Mouse (Mus musculus) adipocyte (in vitro differentiated cells): ENCODE results near the gene Clec4a1.

Source experiments
- DNase-seq: peaks from one replicate; pipeline ENCODE4 v3.0.0-alpha.2; 2016; ENCODE audit warnings: low spot score

Clec4a1 gene

DNA sequence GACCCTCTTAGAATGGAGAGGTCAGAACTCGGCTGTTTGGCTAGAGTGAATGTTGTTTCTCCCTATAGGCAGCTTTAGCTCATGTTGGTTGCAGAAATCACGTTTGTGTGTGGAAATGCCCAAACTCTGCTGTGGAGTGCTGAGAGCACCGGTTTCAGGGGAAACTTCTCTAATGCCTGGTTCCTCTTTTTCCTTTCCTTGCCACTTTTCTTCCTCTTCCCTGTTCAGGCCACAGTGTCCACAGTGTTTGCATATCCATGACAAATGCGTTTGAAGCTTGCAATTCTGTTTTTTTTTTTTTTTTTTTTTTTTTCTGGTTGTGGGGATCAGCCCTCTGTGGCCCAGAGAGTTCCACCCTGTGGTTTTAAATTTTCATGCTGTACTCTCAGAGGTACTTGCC lies at the start of gene Clec4a1:
Gene Clec4a1 (plus strand): TSS at position 398 of the 400 bp plus-strand sequence.
- no peak for DNase-seq

DNA sequence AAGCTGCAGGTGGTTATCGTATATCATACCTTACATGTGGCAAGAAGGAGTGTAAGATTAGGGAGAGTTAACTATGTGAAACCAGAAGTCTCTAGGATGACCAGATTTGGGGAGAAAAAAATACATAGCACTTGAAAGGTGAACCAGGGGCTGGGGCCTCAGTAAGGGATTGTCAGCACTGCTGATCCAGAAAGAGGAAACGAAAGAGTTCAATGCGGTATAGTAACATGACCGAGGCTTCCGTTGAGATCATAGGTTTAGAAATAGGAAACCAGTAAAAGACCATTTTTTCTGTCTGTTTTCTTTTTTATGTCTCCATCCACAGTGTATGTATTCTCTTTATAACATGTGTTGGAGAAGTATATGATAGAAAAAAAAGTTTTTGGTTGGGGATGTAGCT lies 48.8 kb upstream of the Clec4a1 start:
- DNase-seq = no peak

DNA sequence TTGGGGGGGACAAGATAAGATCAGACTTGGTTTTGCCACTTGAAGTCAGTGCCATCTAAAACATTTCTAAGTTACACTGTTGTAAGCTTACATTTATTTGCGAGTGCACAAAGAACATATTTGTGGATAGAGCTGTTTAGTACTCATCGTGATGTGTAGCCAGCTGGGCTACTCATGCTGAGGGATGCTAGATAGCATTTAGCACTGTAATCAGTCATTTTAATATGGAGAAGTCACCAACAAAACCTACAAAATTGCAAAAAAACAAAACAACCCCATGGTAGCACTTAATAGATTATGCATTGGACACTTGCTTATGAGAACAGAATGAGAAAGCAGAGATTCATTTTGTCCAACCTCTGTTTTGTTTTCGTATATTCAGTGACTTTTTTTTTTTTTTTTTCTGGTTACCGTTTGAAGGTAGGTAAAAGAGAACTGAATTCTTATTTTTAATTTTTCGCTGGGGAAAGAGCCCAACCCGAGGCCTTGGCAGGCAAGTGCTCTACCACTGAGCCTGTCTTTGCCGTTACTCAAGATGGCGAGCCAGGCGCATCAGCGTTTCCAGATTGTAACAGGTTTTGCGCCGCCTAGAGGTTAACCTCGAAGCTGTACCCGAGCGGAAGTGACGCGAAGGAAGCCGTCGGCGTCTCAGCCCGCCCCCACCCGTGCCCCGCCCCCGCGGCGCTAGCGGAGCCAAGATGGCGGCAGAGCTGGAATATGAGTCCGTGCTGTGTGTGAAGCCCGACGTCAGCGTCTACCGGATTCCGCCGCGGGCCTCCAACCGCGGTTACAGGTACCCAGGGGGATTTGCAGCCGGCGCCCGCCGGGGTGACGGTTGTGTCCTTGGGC lies 47.6 kb upstream of the Clec4a1 start, which contains the start of gene Necap1:
Gene Necap1 (plus strand): TSS at position 604 of the 849 bp plus-strand sequence.
- peak; percentile 99 for DNase-seq

DNA sequence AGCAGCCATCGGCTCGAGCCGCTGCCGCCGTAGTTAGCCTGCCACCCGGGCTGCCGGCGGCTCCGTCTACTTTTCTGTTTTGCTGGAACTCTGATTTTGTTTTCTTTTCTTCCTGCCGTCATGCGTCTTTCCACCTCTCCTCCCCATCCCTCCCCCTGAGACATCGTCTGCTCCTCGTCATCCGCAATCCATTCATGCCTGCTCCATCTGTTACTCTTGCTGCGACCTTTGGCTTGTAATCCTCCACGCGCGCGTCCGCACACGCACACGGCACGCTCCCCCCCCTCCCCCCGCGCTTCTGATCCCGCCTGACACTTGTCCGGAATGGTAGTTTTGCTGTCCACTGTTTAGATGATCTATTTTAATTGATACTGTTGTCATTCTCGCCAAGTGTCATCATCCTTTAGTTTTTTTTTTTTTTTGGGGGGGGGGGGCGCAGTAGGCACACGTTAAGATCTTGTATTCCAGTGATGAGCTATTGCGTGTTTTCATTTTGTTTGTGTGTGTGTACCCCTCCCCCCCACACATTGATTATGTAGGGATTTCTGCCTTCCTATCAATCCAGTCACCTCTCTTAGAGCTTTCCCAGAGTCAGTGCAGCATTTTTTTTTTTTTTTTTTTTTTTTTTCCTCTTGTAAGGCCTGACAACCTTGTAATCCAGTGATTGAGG lies 46.8 kb upstream of the Clec4a1 start:
- peak; percentile 75 for DNase-seq

DNA sequence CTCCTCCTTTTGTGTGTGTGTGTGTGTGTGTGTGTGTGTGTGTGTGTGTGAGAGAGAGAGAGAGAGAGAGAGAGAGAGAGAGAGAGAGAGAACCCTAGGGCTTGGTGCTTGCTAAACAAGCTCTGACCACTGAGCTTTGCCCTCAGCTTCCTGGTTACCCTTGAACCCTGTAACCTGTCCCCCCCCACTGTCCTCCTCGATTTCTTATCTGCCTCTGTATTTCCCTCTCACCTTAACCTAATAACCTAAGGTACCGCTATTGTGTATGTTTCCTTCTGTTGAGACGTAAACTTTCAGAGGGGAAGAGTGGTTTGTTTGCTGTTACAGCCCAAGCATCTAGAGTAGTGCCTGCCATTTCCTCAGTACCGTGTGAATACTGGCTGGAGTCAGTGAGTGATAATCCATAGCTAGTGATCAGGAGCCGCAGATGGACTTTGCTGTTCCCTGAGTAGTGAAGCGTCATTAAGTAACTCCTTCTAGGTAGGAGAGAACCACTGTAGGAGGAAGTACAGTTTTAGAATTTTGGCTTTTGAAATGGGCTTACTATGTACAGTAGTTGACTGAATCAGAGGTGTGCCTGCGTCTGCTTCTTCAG lies 42.4 kb upstream of the Clec4a1 start:
- no peak for DNase-seq

DNA sequence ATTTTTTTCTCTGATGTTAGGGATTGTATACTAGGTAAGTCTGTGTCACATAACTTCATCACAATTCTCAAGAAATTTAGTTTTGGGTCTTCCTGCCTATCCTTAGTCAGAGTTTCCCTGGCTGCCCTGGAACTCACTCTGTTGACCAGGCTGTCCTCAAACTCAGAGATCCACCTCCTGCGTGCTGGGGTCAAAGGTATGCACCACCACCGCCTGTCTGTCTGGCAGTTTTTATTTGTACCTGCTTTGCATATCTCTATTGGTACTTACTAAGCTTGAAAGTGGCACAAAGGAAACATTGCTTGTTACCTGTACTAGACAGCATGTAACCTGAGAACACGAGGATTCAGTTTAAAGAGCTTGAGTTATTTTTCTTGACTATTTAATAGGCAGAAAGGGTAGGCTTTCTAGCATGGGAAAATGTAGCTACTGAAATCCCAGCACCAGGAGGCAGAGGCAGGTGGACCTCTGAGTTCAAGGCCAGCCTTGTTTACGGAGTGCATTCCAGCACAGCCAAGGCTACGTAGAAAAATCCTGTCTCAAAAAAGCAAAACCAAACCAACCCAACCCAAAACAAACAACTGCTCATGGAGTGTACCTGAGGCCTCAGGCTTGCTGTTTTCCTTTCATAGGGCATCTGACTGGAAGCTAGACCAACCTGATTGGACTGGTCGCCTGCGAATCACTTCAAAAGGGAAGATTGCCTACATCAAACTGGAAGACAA lies 41.7 kb upstream of the Clec4a1 start:
- no peak for DNase-seq

DNA sequence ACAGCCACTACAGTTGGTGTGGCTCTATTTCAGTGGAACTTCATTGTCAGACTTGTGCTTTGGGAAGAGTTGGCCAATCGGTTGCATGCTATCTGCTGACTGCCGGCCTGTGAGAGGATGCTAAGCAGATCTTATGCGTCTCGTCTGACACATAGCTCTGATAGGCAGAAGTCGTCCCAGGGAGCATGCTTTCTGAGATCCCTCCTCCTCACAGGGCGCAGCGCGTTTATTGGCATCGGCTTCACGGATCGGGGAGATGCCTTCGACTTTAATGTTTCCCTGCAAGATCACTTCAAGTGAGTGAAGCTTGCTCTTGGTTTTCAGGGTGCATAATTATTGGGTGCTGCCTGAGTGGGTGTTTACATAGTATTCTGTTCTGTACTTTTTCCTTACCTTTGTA lies 40.4 kb upstream of the Clec4a1 start:
- DNase-seq = no peak

DNA sequence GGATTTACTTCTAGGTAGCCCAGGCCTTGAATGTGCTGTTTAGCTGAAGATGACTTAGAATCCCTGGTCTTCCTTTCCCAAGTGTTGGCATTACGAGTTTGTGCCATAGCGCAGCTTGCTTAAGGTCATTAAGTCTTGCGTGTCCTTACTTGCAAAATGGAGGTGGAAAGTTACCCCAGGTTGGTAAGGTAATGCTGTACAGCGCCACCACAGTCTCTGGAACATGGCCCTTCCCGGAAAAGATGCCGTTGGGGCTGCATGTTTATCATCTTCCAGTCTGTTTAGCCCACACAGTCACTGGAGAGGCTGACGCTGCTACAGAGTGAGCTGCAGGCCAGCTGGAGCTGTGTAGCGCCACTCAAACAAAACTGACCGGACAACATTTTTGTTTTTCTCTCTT lies 38.0 kb upstream of the Clec4a1 start:
- no peak for DNase-seq

DNA sequence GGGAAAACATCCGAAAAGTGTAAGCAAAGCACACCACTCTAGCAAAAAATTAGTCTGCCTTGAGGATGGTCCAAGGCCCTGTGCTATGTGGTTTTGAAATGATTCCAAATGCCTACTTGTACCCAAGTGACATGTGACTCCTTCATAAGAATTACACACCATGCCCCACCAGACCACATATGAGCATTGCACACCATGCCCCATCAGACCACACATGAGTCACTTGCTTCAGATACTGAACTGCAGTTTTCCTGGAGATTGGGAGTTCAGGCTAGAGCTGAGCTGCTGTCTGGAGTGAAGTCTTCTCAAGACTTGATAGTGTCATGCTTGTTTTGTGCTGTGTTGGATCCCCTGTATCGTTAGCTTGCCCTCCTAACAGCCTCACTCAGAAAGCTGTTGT lies 32.0 kb upstream of the Clec4a1 start:
- DNase-seq = no peak

DNA sequence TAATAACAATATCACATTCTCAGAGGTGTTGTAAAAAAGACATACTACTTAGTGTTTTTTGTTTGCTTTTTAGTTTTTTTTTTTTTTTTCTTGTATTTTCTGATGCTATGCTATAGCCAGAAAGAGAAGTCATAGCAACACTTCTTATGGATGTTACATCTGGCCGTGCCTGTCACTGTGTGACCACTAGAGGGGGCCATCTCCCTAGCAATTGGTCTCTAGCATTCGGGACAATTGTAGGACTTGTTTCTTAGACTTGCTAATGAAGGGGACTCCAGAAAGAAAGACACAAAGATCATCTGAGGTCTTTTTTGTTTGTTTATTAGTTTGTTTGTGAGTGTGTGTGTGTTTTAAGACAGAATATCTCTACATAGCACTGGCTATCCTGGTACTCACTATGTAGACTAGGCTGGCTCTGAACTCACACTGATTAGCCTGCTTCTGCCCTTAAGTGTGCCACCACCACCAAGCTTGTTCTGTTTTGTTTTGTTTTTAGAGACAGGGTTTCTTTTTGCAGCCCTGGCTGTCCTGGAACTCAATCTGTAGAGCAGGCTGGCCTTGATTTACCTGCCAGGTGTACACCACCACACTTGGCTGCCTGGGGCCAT lies 29.1 kb upstream of the Clec4a1 start:
- peak; percentile 79 for DNase-seq

DNA sequence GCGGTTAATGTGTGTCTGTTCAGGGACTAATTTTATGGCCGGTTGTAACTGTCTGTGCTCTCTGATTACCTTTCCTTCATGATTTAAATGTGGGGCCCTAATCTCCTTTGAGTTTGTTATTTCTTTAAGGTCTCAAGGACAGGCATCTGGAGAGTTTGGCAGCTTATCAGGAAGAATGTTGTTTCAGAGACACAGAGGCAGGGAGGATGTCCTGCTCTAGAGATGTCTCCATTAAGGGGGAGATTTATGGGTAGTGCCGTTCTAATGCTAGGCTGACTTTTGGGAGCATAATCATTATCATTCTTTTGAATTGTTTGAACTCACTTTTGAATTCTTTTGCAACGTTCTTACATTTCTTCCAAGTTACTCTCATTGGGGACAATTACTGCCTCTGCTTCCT lies 1.7 kb upstream of the Clec4a1 start:
- no peak for DNase-seq

DNA sequence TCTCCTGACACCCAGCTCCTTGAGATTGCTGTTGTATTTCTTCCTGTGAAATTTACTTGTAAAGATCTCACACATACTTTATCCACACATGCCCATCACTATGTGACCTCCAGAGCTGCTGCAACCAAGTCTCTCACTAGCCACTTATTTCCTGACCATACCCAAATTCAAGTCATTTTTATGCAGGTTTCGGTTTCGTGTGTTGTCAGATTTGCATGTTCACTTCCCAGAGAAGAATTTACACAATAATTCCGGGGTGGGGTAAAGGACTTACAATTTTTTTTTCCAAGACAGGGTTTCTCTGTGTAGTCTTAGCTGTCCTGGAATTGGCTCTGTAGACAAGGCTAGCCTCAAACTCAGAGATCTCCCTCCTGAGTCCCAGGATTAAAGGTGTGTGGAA lies 13.2 kb downstream of the Clec4a1 start:
- no peak for DNase-seq

DNA sequence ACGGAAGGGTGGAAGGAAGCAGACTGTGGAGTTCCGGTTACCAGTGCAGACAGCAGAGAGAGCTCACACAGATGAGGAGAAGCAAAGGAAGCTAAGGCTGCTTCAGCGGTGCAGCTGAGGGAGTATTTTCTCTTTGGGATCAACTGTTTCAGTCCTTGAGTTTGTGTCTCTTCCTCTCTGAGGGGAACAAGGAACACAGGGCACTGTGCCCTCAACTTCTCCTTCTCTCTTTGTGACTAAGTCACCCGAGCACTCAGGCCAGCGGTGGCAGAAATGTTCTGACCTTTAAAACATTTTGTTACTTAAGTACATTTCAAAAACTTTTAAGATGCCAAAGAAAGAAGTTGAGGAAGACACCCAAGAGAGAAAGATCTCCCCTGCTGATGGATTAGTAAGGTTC lies 18.0 kb downstream of the Clec4a1 start:
- no peak for DNase-seq

DNA sequence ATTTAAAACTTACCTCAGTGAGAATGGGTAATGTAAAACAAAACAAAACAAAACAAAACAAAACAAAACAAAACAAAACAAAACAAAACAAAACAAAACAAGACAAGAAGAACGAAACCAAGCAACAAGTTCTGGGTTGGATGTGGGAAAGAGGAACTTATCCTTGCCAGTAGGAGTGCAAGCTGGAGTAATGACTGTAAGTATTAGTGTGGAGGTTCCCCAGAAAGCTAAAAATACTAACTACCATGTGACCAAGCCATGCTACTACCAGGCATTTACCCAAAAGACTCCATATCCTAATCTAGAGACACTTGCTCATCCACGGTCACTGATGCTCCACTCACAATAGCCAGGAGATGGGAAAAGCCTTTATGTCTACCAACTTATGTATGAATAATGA lies 25.1 kb downstream of the Clec4a1 start:
- no peak for DNase-seq

DNA sequence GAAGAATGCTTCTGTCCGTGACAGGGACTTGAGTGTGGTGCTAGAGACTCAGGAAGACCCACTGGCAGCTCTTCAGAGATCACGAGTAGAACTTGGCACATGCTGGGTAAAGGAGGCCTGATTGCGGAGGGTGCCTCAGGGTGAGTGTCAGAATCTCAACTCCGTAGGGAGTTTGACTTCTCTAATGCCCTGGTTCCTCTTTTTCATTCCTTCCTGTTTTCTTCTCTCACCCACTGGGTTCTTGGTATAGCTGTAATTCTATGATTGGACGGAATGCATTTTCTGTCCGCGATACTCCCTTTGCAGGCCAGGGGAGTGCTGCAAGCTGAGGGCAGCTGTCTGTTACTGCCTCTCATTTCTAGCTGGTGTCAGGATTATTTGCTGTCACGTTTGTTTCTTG lies 30.8 kb downstream of the Clec4a1 start, which contains the start of gene Clec4a3:
Gene Clec4a3 (plus strand): TSS at position 115 of the 400 bp plus-strand sequence.
- DNase-seq = no peak

DNA sequence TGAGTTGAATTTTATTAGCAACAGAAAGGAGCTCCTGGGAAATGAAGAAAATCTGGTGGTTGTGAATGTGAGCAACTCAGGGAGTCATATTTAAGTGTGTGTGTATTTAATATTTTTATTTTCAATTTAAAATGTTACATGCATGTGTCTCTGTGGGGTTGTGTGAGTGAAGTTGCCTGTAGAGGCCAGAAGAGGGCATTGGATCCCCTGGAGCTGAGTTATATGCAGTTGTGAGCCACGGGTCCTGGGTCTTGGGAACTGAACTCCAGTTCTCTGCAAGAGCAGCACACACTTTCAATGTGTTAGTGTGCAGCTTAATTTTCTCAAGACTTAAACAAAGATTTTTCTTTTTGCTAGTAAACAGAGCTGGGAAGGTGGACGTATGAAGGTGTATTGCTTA lies 42.9 kb downstream of the Clec4a1 start:
- DNase-seq = no peak

DNA sequence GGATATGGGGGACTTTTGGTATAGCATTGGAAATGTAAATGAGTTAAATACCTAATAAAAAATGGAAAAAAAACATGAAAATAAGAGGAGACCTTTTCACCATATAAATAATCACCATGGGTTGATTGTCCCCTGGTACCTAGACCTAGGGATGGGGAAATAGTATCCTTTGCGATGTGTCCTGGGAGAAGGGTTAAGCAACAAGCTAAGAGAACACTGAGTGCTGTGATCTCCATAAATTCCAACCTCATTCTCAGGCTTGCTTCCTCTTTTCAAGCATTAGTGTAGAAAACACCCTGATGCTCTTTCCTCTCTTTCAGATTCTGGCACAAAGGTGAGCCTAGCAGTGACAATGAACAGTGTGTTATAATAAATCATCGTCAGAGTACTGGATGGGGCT lies 47.4 kb downstream of the Clec4a1 start:
- no peak for DNase-seq
